ENCODE assay signal across 8 mouse cellular contexts in genomic region chr11:69948763-69949150, GRCm38 (mm10). TPM values are rescaled to one million over a fixed set of nuclear protein-coding genes. Genes with fewer than 3 reads are reported as not detected.
A peak's percentile ranks its signal among the peaks of the same experiment; 100 is the strongest.
DNase-seq lines count a peak whose midpoint lies in the region; ATAC-seq lines count a peak whose summit lies in the region.

No protein-coding gene starts in this region.

- 2% methylated on average over 14 of the region's 14 CpGs for WGBS in hindbrain, embryonic 11.5 days
- WGBS in lung, embryonic 16.5 days: under 1% methylated on average over 14 of the region's 14 CpGs

- H3K4me2 ChIP-seq in hindbrain, embryonic 11.5 days (replicated peaks; ENCODE audit: low read depth, low read length): peak overlapping the region; percentile 61
- peak overlapping the region; percentile 80 for H3K4me2 ChIP-seq in lung, embryonic 16.5 days (ENCODE audit: low read depth, low read length)

- H3K9me3 ChIP-seq in hindbrain, embryonic 11.5 days (ENCODE audit: control insufficient read depth, low read length): no peaks in the 10 kb centered on the region
- H3K9me3 ChIP-seq in lung, embryonic 16.5 days (ENCODE audit: control insufficient read depth, low read length): no peaks in the 10 kb centered on the region

- peaks cover 6% of the 10 kb centered on the region; the same call in 1 of the 2 replicates for H3K4me1 ChIP-seq in hindbrain, embryonic 11.5 days (replicated peaks; ENCODE audit: control insufficient read depth, insufficient read depth, low read length)
- H3K4me1 ChIP-seq in lung, embryonic 16.5 days (replicated peaks; ENCODE audit: control insufficient read depth, insufficient read depth, low read length): peaks cover 19% of the 10 kb centered on the region

- no peaks in the 10 kb centered on the region for H3K36me3 ChIP-seq in hindbrain, embryonic 11.5 days (ENCODE audit: control insufficient read depth, insufficient read depth, low read length)
- 0 out of 2 replicates have a peak, but pooled peaks cover 2% of the 10 kb centered on the region for H3K36me3 ChIP-seq in lung, embryonic 16.5 days (ENCODE audit: control insufficient read depth, insufficient read depth, low read length)

- peak overlapping the region; percentile 75 for H3K27ac ChIP-seq in hindbrain, embryonic 11.5 days (ENCODE audit: low read depth, low read length)
- H3K27ac ChIP-seq in lung, embryonic 16.5 days (ENCODE audit: low read length): peak overlapping the region; percentile 83

- peak overlapping the region; percentile 47 for H3K4me3 ChIP-seq in hindbrain, embryonic 11.5 days (ENCODE audit: low read depth, low read length)
- peak overlapping the region; percentile 61 for H3K4me3 ChIP-seq in lung, embryonic 16.5 days (ENCODE audit: low read length)

- peak; percentile 83 for DNase-seq in Muller cell, postnatal 12 days (ENCODE audit: inconsistent ontology term)
- peak; percentile 82 for DNase-seq in cerebellum, adult 9-10 months
- peak; percentile 95 for DNase-seq in hindbrain, embryonic 11.5 days (ENCODE audit: low spot score)
- DNase-seq in layer of hippocampus, adult 9-11 months: peak; percentile 76
- DNase-seq in ovary, adult 18-20 months (ENCODE audit: low spot score): peak; percentile 62
- peak; percentile 88 for DNase-seq in thymus, postnatal 14 days

- no peaks in the 10 kb centered on the region for H3K27me3 ChIP-seq in hindbrain, embryonic 11.5 days (ENCODE audit: control insufficient read depth, insufficient read depth, low read length)
- H3K27me3 ChIP-seq in lung, embryonic 16.5 days (ENCODE audit: control insufficient read depth, insufficient read depth, low read depth, low read length): no peaks in the 10 kb centered on the region

- ATAC-seq in frontal cortex, adult (ENCODE audit: low TSS enrichment): peak; percentile 52; the same call in 1 of the 2 replicates
- ATAC-seq in hindbrain, embryonic 11.5 days (ENCODE audit: low FRiP score): peak; percentile 69
- peak; percentile 63 for ATAC-seq in lung, embryonic 16.5 days (ENCODE audit: low read depth)

- H3K9ac ChIP-seq in hindbrain, embryonic 11.5 days (ENCODE audit: low read depth, low read length): peak overlapping the region; percentile 56
- H3K9ac ChIP-seq in lung, embryonic 16.5 days (ENCODE audit: low read length): peak overlapping the region; percentile 66

RNA-seq across cellular contexts. Expression of gene Slc2a4, which starts 0.8 kb away (rescaled TPM):
- polyA plus RNA-seq in hindbrain, embryonic 11.5 days (2014; fragmentation: Nextera tagmentation; extraction: Ambion mirVana): 7.9 and 9.6 TPM in 2 replicates
- 17.1 and 17.2 TPM in 2 replicates for polyA plus RNA-seq in lung, embryonic 16.5 days (2015; fragmentation: Nextera tagmentation; extraction: Ambion mirVana)

RNA-seq across cellular contexts. Expression of gene Ybx2, which starts 13.2 kb away (rescaled TPM):
- polyA plus RNA-seq in hindbrain, embryonic 11.5 days (2014; fragmentation: Nextera tagmentation; extraction: Ambion mirVana): 3.1 and 4.8 TPM in 2 replicates
- 2.7 and 4.9 TPM in 2 replicates for polyA plus RNA-seq in lung, embryonic 16.5 days (2015; fragmentation: Nextera tagmentation; extraction: Ambion mirVana)

RNA-seq across cellular contexts. Expression of gene Cldn7, which starts 15.8 kb away (rescaled TPM):
- polyA plus RNA-seq in hindbrain, embryonic 11.5 days (2014; fragmentation: Nextera tagmentation; extraction: Ambion mirVana): 8.2 and 8.4 TPM in 2 replicates
- 172 and 202 TPM in 2 replicates for polyA plus RNA-seq in lung, embryonic 16.5 days (2015; fragmentation: Nextera tagmentation; extraction: Ambion mirVana)

RNA-seq across cellular contexts. Expression of gene Eif5a, which starts 27.0 kb away (rescaled TPM):
- polyA plus RNA-seq in hindbrain, embryonic 11.5 days (2014; fragmentation: Nextera tagmentation; extraction: Ambion mirVana): 1,842 and 1,860 TPM in 2 replicates
- 1,390 and 1,410 TPM in 2 replicates for polyA plus RNA-seq in lung, embryonic 16.5 days (2015; fragmentation: Nextera tagmentation; extraction: Ambion mirVana)

RNA-seq across cellular contexts. Expression of gene Ctdnep1, which starts 32.2 kb away (rescaled TPM):
- 23.8 and 26.8 TPM in 2 replicates for polyA plus RNA-seq in hindbrain, embryonic 11.5 days (2014; fragmentation: Nextera tagmentation; extraction: Ambion mirVana)
- 20.6 and 23.0 TPM in 2 replicates for polyA plus RNA-seq in lung, embryonic 16.5 days (2015; fragmentation: Nextera tagmentation; extraction: Ambion mirVana)

Comparison
In these comparisons a context has a peak if more than half of its experiments do, and no peak if none do; other contexts are left out.
1. Peak in every context shown above with its lines: DNase-seq, ATAC-seq, H3K4me3 ChIP-seq and H3K27ac ChIP-seq.
2. RNA of gene Cldn7, which starts 15.8 kb away (polyA plus RNA-seq): 172 to 202 TPM in lung, embryonic 16.5 days; 8.2 to 8.4 TPM in hindbrain, embryonic 11.5 days; every median in the first group is over 10 times any median in the second.